Mouse (Mus musculus): ENCODE measurements around the gene Pabpc1l. TPM values are rescaled to one million over a fixed set of nuclear protein-coding genes. Genes with fewer than 3 reads are reported as not detected.

Gene Pabpc1l
- total and polyA plus RNA-seq, 2 experiments = under 0.01 TPM; not detected in 1

- no peak for TF ChIP-seq CTCF (IDR thresholded peaks at IDR 0.05; ENCODE audit: low read depth, low read length)
- no peak for TF ChIP-seq POLR2A (IDR thresholded peaks at IDR 0.05; ENCODE audit: extremely low read depth, insufficient read depth, low read length)
- no peak for DNase-seq (ENCODE audit: extremely low read depth, low read depth, low spot score)
- Histone ChIP-seq H3K27me3 (ENCODE audit: control insufficient read depth, insufficient read depth, low read length) (no peaks in the 10 kb centered on the region), H3K4me3 (ENCODE audit: insufficient read depth, low read depth, low read length) (no peak overlapping the region), H3K27ac (replicated peaks; ENCODE audit: insufficient read depth, low read depth, low read length) (no peak overlapping the region), H3K36me3 (ENCODE audit: control insufficient read depth, insufficient read depth, low read length) (peaks cover 30% of the 10 kb centered on the region; the same call in 1 of the 2 replicates), H3K9ac (ENCODE audit: low read depth, low read length) (no peak overlapping the region), H3K4me1 (ENCODE audit: control insufficient read depth, insufficient read depth, low read length) (peaks cover 6% of the 10 kb centered on the region; the same call in 1 of the 2 replicates), H3K79me2 (ENCODE audit: control insufficient read depth, insufficient read depth, low read length) (peaks cover 13% of the 10 kb centered on the region; the same call in 1 of the 2 replicates)
- WGBS = 81% methylated on average over 6 of the region's 6 CpGs
Measured at GRCm38 (mm10) chr2:164079488-164079887, 54.2 kb downstream of the Pabpc1l start.

GRCm38 (mm10) chr2:164081577-164081976 is 56.3 kb downstream of the Pabpc1l start:
- H3K4me1 ChIP-seq (ENCODE audit: control insufficient read depth, insufficient read depth, low read length) = no peaks in the 10 kb centered on the region
- no peak for DNase-seq (ENCODE audit: extremely low read depth, low read depth, low spot score)
- peaks cover 4% of the 10 kb centered on the region; the same call in 1 of the 2 replicates for H3K79me2 ChIP-seq (ENCODE audit: control insufficient read depth, insufficient read depth, low read length)
- TF ChIP-seq CTCF (IDR thresholded peaks at IDR 0.05; ENCODE audit: low read depth, low read length) (no peak), POLR2A (IDR thresholded peaks at IDR 0.05; ENCODE audit: extremely low read depth, insufficient read depth, low read length) (no peak)
- peaks cover 36% of the 10 kb centered on the region for H3K36me3 ChIP-seq (ENCODE audit: control insufficient read depth, insufficient read depth, low read length)
- WGBS = 96% methylated on average over 10 of the region's 10 CpGs
- H3K27me3 ChIP-seq (ENCODE audit: control insufficient read depth, insufficient read depth, low read length) = no peaks in the 10 kb centered on the region
- H3K4me3 ChIP-seq (ENCODE audit: insufficient read depth, low read depth, low read length) = no peak overlapping the region
- no peak overlapping the region for H3K27ac ChIP-seq (replicated peaks; ENCODE audit: insufficient read depth, low read depth, low read length)
- no peak overlapping the region for H3K9ac ChIP-seq (ENCODE audit: low read depth, low read length)

- no peak for TF ChIP-seq CTCF (IDR thresholded peaks at IDR 0.05; ENCODE audit: low read depth, low read length)
- TF ChIP-seq POLR2A (IDR thresholded peaks at IDR 0.05; ENCODE audit: extremely low read depth, insufficient read depth, low read length) = no peak
- no peaks in the 10 kb centered on the region for H3K4me1 ChIP-seq (ENCODE audit: control insufficient read depth, insufficient read depth, low read length)
- H3K79me2 ChIP-seq (ENCODE audit: control insufficient read depth, insufficient read depth, low read length) = peaks cover under 1% of the 10 kb centered on the region; the same call in 1 of the 2 replicates
- no peaks in the 10 kb centered on the region for H3K27me3 ChIP-seq (ENCODE audit: control insufficient read depth, insufficient read depth, low read length)
- H3K9ac ChIP-seq (ENCODE audit: low read depth, low read length) = no peak overlapping the region
- H3K4me3 ChIP-seq (ENCODE audit: insufficient read depth, low read depth, low read length) = no peak overlapping the region
- H3K27ac ChIP-seq (replicated peaks; ENCODE audit: insufficient read depth, low read depth, low read length) = no peak overlapping the region
- DNase-seq (ENCODE audit: extremely low read depth, low read depth, low spot score) = no peak
- peaks cover 40% of the 10 kb centered on the region for H3K36me3 ChIP-seq (ENCODE audit: control insufficient read depth, insufficient read depth, low read length)
- 94% methylated on average over 10 of the region's 10 CpGs for WGBS
Measured at GRCm38 (mm10) chr2:164082175-164082574, 56.9 kb downstream of the Pabpc1l start.

GRCm38 (mm10) chr2:164083609-164084341 is 58.5 kb downstream of the Pabpc1l start:
- Histone ChIP-seq H3K4me1 (ENCODE audit: control insufficient read depth, insufficient read depth, low read length) (no peaks in the 10 kb centered on the region), H3K4me3 (ENCODE audit: insufficient read depth, low read depth, low read length) (no peak overlapping the region), H3K36me3 (ENCODE audit: control insufficient read depth, insufficient read depth, low read length) (peaks cover 49% of the 10 kb centered on the region), H3K27me3 (ENCODE audit: control insufficient read depth, insufficient read depth, low read length) (no peaks in the 10 kb centered on the region), H3K27ac (replicated peaks; ENCODE audit: insufficient read depth, low read depth, low read length) (no peak overlapping the region), H3K9ac (ENCODE audit: low read depth, low read length) (no peak overlapping the region), H3K79me2 (ENCODE audit: control insufficient read depth, insufficient read depth, low read length) (no peaks in the 10 kb centered on the region; the same call in 1 of the 2 replicates)
- DNase-seq (ENCODE audit: extremely low read depth, low read depth, low spot score) = peak; percentile 51
- TF ChIP-seq CTCF (IDR thresholded peaks at IDR 0.05; ENCODE audit: low read depth, low read length) (no peak), POLR2A (IDR thresholded peaks at IDR 0.05; ENCODE audit: extremely low read depth, insufficient read depth, low read length) (no peak)
- 85% methylated on average over 19 of the region's 19 CpGs for WGBS

- H3K79me2 ChIP-seq (ENCODE audit: control insufficient read depth, insufficient read depth, low read length) = no peaks in the 10 kb centered on the region; the same call in 1 of the 2 replicates
- H3K4me3 ChIP-seq (ENCODE audit: insufficient read depth, low read depth, low read length) = no peak overlapping the region
- no peak for DNase-seq (ENCODE audit: extremely low read depth, low read depth, low spot score)
- peaks cover 52% of the 10 kb centered on the region for H3K36me3 ChIP-seq (ENCODE audit: control insufficient read depth, insufficient read depth, low read length)
- WGBS = 92% methylated on average over 7 of the region's 7 CpGs
- no peak overlapping the region for H3K27ac ChIP-seq (replicated peaks; ENCODE audit: insufficient read depth, low read depth, low read length)
- TF ChIP-seq POLR2A (IDR thresholded peaks at IDR 0.05; ENCODE audit: extremely low read depth, insufficient read depth, low read length) (no peak), CTCF (IDR thresholded peaks at IDR 0.05; ENCODE audit: low read depth, low read length) (no peak)
- H3K4me1 ChIP-seq (ENCODE audit: control insufficient read depth, insufficient read depth, low read length) = no peaks in the 10 kb centered on the region
- H3K27me3 ChIP-seq (ENCODE audit: control insufficient read depth, insufficient read depth, low read length) = no peaks in the 10 kb centered on the region
- no peak overlapping the region for H3K9ac ChIP-seq (ENCODE audit: low read depth, low read length)
Measured at GRCm38 (mm10) chr2:164084342-164084700, 59.1 kb downstream of the Pabpc1l start.
